Mouse (Mus musculus) thymus, postnatal 14 days (tissue): ENCODE measurements around the gene Tubg1.
"Not testable (repeated sequence)": the region's sequence is repeated elsewhere in the genome, so short reads cannot be mapped to it uniquely, and the experiment has no call there.

Experiments
- DNase-seq: peaks from one replicate; pipeline ENCODE4 v3.0.0; 2021

Gene Tubg1

DNA sequence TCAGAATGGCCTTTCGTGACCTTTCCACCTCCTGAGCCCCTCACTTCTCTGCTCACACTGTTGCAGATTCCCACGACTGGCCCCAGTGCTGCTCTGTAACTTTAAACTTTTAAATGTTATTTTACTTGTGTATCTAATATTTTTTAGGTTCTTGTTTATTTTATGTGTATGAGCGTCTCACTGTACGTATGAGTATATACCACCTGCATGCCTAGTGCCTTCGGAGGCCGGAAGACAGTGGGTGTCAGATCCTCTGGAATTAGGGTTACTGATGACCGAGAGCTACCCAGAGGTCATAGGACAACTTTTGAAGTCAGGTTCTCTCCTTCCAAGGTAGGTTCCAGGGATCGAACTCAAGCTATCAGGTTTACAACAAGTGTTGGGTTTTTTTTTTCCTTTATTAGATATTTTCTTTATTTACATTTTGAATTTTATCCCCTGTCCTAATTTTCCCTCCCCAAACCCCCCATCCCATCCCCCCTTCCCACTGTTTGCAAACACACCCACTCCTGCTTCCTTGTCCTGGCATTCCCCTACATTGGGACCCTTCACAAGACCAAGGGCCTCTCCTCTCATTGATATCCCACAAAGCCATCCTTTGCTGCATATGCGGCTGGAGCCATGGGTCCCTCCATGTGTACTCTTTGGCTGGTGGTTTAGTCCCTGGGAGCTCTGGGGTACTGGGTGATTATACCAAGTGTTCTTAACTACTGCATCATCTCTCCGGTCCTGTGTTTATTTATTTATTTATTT lies 22.7 kb downstream of the Tubg1 start:
- DNase-seq, result no peak

DNA sequence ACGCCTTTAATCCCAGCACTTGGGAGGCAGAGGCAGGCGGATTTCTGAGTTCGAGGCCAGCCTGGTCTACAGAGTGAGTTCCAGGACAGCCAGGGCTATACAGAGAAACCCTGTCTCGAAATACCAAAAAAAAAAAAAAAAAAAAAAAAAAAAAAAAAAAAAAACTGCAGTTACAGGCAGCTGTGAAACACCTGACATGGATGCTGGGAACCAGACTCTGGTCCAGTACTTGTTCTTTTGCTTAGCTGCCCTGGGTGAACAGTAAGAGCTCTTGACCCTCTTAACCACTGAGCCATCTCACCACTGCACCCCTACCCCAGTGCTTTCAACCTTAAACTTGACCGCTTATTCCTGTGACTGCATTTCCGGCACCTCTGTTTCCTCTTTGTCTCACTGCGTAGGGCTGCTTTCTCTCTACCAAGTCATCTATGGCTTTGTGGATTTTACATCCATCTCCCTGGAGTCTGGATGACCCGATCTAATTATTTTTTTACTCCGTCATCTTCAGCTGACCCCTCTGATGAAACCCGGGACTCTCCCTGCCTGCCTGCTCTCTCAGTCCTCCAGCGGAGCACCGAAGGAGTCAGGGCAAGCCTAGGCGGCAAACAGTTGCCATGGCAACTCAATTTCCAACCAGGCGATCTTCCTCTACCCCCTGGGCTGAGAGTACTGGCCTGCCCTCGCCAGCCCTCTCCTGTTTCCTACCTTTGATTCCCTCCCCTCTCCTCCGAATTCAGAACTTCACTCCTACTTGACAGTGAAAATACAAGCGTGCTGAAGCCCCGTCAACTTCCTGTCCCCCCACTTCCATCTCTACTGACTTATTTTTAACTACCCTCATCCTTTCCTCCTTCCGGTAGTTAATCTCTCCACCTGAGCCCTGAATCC lies 23.8 kb downstream of the Tubg1 start:
- DNase-seq, result peak; percentile 63

DNA sequence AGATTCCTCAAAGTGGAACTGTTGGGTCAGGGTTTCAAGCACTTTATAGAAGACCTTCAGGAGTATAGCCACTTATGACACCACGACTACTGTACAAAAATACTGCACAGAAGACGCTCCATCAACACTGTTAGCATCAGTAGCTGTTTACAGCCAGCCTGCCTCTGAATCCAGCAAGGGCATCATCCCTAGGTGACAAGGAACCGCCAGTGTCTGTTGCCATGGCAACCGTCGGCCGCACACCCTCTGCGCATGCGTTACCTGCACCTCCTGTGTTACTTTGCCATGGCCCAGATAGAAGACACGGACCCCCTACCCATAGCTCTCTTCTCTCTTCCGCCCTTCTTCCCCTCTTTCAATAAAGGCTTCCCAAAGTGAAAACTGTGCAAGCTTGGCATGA lies 26.6 kb downstream of the Tubg1 start:
- no peak for DNase-seq

DNA sequence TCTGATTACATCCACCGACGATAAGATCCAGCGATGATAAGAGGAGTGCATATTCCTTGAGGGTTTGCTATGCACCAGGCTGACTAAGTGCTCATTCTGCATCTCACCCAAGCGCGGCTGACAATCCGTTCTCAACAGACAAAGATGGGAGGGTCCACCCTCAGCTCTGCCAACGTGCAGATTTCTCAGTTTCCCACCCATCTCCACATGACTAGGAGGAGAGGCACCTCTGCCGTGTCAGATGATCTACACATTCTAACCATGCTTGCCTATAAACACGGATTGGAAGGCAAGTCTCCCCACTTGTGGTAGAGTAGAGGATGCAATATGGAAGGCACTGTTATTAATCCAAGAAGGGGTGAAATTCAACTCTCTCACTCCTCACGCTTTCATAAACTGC lies 29.0 kb downstream of the Tubg1 start:
- no peak for DNase-seq

DNA sequence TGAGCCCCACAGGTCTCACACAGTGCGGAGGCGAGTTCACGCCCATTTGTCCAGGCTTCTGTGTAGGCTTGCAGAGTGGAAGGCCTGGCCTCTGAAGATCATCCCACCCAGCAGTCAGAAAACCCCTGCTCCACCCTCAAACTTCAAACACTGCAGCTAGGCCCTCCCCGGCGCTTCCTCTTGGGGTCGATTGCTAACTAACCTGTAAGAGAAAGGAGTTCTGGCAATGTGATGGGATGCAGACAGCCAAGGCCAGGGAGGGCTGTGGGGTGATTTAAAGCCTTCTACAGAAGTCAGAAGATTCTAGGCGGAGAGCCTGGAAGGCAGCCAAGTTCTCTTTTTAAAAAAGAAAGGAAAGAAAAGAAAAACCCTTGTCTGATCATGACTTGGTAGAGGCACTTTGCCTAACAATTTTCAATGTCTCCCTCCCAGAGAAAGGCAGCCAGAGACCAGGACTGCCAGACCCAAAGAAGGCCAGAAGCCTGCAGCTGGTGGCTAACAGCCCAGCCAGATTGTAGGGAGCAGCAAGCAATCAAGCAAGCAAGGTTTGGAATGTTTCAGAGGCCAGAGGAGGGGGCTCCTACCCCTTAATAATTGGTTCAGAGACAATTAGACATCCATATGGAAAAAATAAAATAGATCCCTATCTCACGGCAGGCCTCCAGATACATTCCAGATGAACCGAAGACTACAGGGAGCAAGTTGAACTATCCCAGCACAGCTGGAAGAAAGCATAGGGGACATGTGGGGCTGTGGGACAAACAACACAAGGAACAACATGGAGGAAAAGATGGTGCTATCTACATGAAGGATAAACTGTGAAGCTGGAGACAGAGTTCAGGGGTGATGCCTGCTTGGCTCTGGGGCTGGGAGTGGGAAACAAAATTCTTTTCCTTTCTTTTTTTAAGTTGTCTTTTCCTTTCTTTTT lies 29.7 kb downstream of the Tubg1 start:
- no peak for DNase-seq

DNA sequence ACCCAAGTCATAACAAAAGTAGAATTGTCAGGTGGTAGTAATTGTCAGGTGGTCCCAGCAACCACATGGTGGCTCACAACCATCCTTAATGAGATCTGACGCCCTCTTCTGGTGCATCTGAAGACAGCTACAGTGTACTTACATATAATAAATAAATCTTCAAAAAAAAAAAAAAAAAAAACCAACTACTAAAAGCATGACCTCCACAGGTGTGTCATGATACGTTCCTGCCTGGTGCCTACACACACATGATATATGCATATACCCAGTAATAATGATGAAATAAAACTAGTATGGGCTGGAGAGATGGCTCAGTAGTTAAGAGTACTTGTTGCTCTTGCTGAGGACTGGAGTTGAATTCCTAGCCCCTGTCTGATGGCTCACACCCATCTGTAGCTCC lies 31.3 kb downstream of the Tubg1 start:
- no peak for DNase-seq

DNA sequence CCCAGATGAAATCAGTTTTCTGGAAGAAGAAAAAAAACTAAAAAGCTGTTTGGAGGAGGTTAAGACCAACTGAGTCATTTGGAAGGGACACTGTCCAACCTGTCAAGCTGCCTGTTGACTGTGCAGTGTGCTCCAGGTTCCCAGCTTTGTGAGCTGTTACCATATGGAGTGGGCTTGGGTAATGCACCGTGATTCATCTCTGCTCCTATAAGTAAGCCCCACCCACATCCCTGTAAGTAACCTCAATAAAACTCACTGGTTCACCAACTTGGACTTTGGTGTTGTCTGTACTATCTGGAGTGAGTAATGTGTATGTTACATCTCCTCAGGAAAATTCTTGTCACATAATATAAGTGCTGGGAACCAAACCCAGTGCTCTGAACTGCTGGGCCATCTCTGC lies 33.1 kb downstream of the Tubg1 start:
- DNase-seq, result no peak

DNA sequence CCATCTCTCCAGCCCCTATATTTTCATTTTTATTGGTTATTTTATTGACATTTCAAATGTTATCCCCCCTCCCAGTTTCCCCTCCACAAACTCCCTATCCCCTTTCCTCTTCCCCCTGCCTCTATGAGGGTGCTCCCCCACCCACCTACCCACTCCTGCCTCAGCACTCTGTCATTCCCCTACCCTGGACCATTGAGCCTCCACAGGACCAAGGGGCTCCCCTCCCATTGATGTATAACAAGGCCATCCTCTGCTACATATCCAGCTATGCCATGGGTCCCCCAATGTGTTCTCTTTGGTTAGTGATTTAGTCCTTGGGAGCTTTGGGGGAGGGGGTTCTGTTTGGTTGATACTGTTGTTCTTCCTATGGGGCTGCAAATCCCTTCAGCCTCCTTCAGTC lies 34.9 kb downstream of the Tubg1 start:
- DNase-seq, result no peak

DNA sequence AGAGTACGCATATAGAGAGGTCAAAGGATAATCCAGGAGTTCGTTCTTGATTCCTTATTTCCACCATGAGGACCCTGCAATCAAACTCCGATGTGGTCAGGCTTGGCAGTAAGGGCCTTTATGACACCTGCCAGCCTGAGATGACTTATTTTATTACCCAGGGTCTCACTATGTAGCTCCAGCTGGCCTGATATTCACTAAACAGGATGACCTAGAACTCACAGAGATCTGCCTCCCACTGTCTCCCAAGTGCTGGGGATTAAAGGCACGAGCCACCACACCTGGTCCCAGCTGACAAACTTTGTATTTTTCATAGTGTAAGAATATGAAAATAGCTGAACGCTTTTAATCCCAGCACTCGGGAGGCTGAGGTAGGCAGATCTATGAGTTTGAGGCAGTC lies 35.4 kb downstream of the Tubg1 start:
- no peak for DNase-seq

DNA sequence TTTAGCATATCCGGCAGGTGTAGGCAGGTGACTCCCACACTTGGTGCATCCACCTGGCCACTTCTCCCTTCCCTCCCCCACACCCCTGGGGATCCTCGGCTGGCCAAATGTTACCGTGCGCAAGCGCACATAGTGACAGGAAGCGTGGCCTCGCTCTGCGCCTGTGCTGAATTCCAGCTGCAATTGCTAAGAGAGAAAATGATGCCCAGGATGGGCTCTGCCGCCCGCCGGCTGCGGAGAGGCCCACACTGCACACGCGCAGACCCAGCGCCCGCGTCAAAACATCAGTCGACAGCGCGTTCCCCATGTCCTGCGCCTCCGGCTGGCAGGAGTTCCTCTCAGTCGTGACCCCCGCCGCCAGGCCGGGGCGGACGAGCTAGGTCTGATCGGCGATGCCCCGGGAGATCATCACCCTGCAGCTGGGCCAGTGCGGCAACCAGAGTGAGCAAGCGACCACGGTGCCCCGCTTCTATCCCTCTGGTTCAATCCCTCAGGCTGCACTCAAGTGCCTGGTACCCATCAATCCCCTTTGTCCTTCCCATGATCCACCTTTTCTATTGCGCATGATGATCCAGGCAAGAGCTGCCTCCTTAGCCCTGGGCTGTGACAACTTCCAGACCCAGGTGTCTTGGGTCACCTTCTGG lies 36.1 kb downstream of the Tubg1 start, which contains the start of gene Tubg2:
Gene Tubg2 (plus strand): TSS at position 180 of the 644 bp plus-strand sequence.
- DNase-seq, result peak; percentile 71

DNA sequence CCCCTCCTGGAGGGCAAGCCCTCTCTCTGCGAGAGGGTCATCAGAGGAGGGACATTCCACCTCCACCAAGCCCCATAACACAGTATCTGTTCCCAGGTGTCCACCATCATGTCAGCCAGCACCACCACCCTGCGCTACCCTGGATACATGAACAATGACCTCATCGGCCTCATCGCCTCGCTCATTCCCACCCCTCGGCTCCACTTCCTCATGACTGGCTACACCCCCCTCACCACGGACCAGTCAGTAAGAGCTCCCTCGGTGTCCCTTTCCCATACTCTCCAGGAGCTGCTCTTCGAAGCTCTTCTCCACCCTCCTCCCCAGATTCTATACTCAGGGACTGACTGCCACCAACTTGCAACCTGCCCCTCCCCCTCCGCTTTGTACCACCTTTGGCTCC lies 40.4 kb downstream of the Tubg1 start:
- not testable (repeated sequence) for DNase-seq

DNA sequence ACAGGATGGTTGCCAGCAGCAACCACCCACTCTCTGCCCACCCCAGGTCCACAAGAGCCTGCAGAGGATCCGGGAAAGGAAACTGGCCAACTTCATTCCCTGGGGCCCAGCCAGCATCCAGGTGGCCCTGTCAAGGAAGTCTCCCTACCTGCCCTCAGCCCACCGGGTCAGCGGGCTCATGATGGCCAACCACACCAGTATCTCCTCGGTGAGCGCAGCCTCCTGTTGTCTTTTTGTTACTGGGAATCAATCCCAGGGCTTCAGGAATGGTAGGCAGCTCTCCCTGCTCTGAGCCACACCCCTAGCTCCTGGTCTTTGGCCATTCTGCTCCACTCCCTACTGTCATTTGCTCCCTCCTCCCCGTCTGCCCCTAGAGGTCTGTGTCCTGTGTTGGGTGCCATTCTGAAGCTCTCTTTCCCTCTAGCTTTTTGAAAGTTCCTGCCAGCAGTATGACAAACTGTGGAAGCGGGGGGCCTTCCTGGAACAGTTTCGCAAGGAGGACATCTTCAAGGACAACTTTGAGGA lies 41.3 kb downstream of the Tubg1 start:
- not testable (repeated sequence) for DNase-seq

DNA sequence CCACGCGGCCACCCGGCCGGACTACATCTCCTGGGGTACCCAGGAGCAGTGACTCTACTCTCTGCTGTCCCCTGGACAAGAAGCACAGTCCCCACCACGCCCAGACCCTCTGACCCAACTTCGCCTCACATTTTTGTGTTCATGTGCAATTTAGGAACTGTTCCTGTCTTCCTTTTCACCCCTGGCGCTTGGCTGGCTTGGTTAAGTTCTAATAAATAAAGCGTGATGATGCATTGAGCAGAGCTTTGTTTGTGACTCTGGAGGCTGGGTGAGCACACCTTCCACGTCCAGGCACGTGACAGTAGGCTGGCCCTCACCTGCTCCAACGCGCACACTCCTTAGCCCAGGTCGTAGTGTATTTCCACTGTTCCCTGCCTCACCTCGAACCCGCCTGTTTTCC lies 41.8 kb downstream of the Tubg1 start:
- no peak for DNase-seq

DNA sequence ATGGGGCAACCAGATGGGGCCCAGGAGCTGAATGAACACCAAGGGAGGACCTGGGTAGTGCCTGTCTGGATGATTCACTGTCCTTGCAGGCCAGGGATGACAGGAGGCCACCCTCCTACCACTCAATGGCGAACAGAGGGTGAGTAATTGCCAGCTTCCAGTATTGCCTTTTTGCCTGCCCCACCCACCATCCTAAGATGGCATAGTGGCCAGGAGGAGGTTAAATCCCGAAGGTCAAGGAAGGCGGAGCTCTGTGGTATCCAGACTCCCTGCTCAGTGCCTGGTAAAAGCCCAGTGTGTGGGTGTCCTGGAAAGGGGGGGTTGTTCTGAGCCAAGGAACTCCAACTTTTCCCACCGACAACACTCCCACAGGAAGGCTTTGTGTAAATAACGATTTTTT lies 42.6 kb downstream of the Tubg1 start:
- no peak for DNase-seq

DNA sequence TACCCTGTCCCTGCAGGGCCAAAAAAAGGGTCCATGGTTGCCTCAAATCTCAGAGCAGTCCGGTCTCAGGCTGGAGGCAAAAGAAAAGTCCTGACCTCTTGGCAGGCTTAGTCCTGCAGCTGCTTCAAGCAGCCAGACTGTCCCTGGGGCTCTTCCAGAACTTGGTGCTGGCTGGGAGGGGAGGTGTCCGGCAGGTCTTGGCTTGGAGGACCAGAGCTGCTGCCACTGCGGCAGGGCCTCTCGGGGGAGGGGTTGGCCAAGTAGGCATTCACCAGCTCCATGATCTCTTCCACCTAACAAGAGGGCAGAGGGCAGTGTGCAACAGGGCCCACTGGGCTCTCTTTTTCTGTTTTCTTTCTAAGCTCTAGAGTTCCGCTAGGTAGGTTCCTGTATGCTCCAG lies 43.0 kb downstream of the Tubg1 start:
- DNase-seq, result no peak

DNA sequence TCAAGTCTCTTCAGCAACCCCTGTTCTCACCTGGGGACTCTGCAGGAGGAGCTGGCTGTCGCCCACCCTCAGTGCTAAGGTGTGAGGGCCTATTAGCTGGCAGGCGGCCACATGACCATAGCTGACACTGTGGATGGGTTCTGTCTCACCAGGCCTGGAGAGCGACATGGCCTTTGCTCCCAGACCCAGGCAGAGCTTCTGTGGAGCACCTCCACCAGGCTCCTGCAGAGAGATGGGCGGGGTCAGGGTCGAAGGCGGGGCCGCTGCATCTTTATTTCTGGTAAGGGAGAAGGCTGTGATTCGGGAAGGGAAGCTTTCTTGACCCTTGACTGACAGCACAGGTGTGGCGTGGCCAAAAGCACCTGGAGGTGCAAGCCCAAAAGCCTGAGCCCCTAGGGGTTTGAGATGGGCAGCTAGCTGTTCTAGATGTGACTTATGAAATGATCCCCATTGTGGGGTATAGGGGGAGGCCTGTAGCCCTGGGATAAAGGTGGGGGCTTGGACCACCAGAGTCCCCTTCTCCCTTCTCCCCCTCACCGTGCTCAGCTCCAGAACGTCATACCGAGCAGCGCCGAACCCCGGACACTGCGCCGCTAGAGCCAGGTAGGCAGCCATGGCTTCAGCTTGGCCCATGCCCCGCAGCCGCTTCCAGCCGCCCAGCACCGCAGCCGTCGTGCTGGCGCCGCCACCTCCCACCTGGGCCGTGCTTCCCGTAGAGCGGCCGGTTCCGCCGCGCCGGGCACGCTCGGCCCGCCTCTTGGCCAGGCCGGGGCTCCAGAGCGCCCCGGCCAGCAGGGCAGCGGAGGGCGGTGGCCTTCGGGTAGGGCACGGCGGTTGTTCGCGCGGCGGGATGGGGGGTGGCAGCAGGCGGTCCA lies 44.0 kb downstream of the Tubg1 start:
- DNase-seq, result no peak

DNA sequence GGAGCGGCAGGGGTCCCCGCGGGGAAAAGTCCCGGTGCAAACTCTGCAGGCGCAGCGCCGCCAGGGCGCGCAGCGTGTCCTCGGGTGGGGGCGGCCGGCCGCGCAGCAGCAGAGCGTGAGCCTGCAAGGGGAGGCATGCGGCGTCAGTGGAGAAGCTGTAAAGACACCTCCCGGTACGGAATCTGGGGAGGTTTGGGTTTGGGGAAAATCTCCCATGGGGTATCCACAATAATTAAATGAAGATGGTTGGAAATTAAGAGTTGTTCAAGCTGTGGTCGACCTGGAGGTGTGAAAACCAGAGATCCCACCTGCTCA lies 44.6 kb downstream of the Tubg1 start:
- peak; percentile 56 for DNase-seq

DNA sequence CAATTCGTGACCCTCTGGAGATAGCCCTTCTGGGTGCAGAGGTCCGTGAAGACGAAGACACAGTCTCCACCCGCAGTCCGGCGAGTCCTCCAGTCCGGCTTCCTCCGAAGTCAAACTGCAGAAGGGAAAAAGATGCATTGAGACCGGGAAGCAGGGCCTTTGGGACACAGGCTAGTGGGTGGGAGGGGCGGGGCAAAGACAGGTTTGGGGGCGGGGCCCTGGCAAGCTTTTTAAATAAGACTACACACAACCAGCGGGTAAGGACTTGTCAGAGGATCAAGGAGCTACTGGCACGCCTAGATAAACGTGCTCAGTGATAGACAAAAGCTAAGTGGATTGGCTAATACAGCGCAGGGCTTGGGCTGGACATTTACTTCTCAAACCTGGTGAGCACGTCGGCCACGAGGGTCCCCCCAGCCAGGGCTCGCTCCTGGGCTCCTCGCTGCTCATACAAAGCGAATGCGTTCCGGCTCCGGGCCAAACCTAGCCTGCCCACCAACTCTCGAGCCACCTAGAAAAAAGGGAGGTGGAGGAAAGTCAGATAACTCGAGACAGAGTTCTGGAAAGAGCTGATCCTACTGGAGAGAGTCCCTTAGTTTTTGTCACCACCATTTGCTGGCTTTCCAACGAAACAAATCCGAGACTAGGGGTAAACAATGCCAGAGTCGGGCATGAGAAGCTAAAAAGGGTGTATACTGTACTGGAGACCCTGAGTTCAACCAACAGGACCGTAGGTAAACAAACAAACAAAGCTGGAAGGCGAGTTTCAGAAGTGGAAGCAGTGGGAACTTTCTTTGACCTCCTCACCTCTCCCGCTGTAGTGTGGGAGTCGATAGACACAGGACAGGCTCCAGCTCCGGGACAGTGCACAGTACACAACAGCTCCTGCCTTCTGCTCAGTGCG lies 45.2 kb downstream of the Tubg1 start:
- DNase-seq, result no peak

DNA sequence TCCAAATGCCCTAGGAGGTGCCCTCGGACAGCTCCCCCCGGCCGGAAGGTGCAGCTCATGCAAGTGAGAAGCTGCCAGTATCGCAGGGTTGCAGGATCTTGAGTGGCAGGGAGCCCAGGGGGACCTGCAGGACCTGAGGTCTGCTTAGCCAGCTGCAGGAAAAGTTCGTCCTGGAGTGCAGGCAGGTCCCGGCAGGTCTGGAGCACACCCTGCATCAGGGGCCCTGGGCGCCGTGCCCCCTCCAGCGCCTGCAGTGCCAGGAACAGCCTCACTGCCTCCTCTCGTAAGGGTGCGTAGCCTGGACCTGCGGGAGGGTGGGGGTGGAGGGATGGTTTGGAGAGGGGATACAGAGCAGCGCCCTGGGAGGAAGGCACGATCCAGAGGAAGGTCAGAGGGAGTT lies 46.6 kb downstream of the Tubg1 start:
- no peak for DNase-seq

DNA sequence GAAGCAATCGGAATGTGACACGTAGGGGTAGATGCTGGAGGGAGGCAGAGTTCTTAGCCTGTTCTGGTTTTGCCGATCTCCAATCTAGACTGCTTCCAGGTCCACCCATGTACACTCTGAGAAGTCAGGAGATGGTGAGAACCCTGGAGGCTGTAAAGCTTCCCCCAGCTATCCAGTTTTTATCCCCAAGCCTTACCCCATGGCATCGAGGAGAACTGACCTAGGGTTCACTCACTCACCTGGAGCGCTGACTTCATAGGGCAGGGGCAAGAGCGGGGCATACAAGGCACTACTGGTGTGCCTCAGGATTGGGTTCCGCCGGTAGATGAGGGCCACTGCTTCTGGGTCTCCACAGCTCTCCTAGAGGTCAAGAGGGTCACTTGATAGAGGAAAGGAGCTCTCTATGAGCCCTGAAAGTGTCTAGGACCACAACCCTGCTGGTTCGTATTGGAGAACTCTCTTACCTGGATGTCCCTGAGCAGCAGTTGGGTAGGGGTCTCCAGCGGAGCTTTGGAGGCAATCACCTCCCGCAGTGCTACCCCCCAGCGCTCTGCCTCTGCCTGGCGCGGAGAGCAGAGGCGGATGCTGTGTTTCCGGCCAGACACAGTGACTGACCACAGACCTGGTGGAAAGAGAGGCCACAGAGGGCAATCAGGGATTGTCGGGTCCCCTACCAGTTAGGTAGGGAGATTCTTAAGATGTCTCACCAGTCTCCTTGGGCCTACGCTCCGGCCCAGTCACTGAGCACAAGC lies 47.6 kb downstream of the Tubg1 start:
- no peak for DNase-seq
